In the genomic region with DNA sequence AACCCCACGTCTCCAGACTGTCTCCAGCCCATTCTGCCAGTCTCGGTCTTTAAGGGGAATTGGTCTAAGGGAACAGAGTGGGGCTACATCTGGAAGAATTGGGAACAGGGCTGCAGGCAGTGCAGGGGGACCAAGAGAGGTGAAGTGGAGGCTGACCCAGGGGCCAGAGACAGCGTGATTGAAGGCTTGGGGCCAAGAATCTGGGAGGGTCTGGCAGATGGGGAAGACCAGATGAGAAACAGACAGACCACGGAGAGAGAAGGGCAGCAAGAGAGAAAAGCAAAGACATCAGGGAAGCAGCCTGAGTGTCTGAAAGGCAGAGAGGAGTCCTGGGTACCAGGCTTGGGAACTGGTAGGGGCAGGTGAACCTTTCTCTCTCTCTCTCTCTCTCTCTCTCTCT, we compare ENCODE assay signal across 10 mouse cellular contexts. TPM values are rescaled to one million over a fixed set of nuclear protein-coding genes. Genes with fewer than 3 reads are reported as not detected.
DNase-seq lines count a peak whose midpoint lies in the region; ATAC-seq and TF ChIP-seq lines count a peak whose summit lies in the region.
"Had no signal": no experiment of that assay in that cellular context is flagged by ENCODE, and none has a peak within 500 bp of the region (broad histone marks: within the 10 kb centered on the region; RNA-seq: fewer than 3 reads in every experiment).

No protein-coding gene starts in this region.

- H3K36me3 ChIP-seq in heart, embryonic 12.5 days, result peaks cover 60% of the 10 kb centered on the region
- H3K36me3 ChIP-seq in heart, adult 2 months (ENCODE audit: control insufficient read depth, insufficient read depth, low read length), result no peaks in the 10 kb centered on the region
- H3K36me3 ChIP-seq in hindbrain, embryonic 11.5 days (ENCODE audit: control insufficient read depth, insufficient read depth, low read length), result peaks cover 13% of the 10 kb centered on the region
- H3K36me3 ChIP-seq in midbrain, embryonic 10.5 days, result peaks cover 75% of the 10 kb centered on the region

- no peak for TF ChIP-seq EP300 in heart, adult 2 months (IDR thresholded peaks at IDR 0.05; ENCODE audit: insufficient read depth, low read depth, low read length)

- no peaks in the 10 kb centered on the region for H3K9me3 ChIP-seq in heart, embryonic 12.5 days (replicated peaks)
- H3K9me3 ChIP-seq in hindbrain, embryonic 11.5 days (ENCODE audit: control insufficient read depth, low read length), result no peaks in the 10 kb centered on the region
- H3K9me3 ChIP-seq in midbrain, embryonic 10.5 days (replicated peaks), result no peaks in the 10 kb centered on the region

- H3K79me2 ChIP-seq in heart, adult 2 months (replicated peaks; ENCODE audit: control insufficient read depth, insufficient read depth, low read length), result no peaks in the 10 kb centered on the region

- 25% methylated on average over 4 of the region's 4 CpGs for WGBS in heart, embryonic 12.5 days
- WGBS in heart, adult 2 months, result 63% methylated on average over 4 of the region's 4 CpGs
- WGBS in hindbrain, embryonic 11.5 days, result 14% methylated on average over 4 of the region's 4 CpGs
- whole genome bisulfite sequencing in midbrain, embryonic 10.5 days, result 36% methylated on average over 4 of the region's 4 CpGs

- H3K27ac ChIP-seq in heart, embryonic 12.5 days (ENCODE audit: poor library complexity, severe bottlenecking), result no peak overlapping the region
- H3K27ac ChIP-seq in heart, adult 2 months, result no peak overlapping the region
- H3K27ac ChIP-seq in hindbrain, embryonic 11.5 days (ENCODE audit: low read depth, low read length), result no peak overlapping the region
- peak overlapping the region; percentile 96 for H3K27ac ChIP-seq in midbrain, embryonic 10.5 days (replicated peaks)

- H3K9ac ChIP-seq in heart, embryonic 12.5 days, result peak overlapping the region; percentile 84; the same call in 1 of the 2 replicates
- H3K9ac ChIP-seq in heart, adult 2 months (ENCODE audit: low read depth, low read length), result no peak overlapping the region
- peak overlapping the region; percentile 29; the same call in 1 of the 2 replicates for H3K9ac ChIP-seq in hindbrain, embryonic 11.5 days (ENCODE audit: low read depth, low read length)

- no peak for ATAC-seq in heart, embryonic 12.5 days (ENCODE audit: insufficient number of reproducible peaks, low FRiP score)
- ATAC-seq in hindbrain, embryonic 11.5 days (ENCODE audit: low FRiP score), result no peak

- peaks cover 10% of the 10 kb centered on the region for H3K4me1 ChIP-seq in heart, embryonic 12.5 days (replicated peaks)
- H3K4me1 ChIP-seq in heart, adult 2 months (ENCODE audit: control insufficient read depth, insufficient read depth, low read length), result no peaks in the 10 kb centered on the region
- H3K4me1 ChIP-seq in hindbrain, embryonic 11.5 days (replicated peaks; ENCODE audit: control insufficient read depth, insufficient read depth, low read length), result peaks cover 4% of the 10 kb centered on the region
- H3K4me1 ChIP-seq in midbrain, embryonic 10.5 days, result peaks cover 39% of the 10 kb centered on the region

- no peaks in the 10 kb centered on the region for H3K27me3 ChIP-seq in heart, embryonic 12.5 days (replicated peaks)
- no peaks in the 10 kb centered on the region for H3K27me3 ChIP-seq in heart, adult 2 months (ENCODE audit: control insufficient read depth, insufficient read depth, low read length)
- no peaks in the 10 kb centered on the region for H3K27me3 ChIP-seq in hindbrain, embryonic 11.5 days (ENCODE audit: control insufficient read depth, insufficient read depth, low read length)
- H3K27me3 ChIP-seq in midbrain, embryonic 10.5 days (ENCODE audit: low read depth, poor library complexity, severe bottlenecking), result no peaks in the 10 kb centered on the region

- DNase-seq in heart, adult 2 months, result no peak
- DNase-seq in embryo, embryonic 9.5 days (ENCODE audit: extremely low spot score), result peak; percentile 30
- DNase-seq in hindbrain, embryonic 11.5 days (ENCODE audit: low spot score), result peak; percentile 16
- DNase-seq in midbrain, embryonic 10.5 days (ENCODE audit: low spot score), result no peak
- DNase-seq in adrenal gland, postnatal 36 days, result no peak
- DNase-seq in gastrocnemius, postnatal 14 days, result no peak
- no peak for DNase-seq in ovary, postnatal 10 days (ENCODE audit: low spot score)

- TF ChIP-seq CTCF in heart, adult 2 months (IDR thresholded peaks at IDR 0.05), result no peak

- H3K4me3 ChIP-seq in heart, embryonic 12.5 days, result peak overlapping the region; percentile 68
- H3K4me3 ChIP-seq in heart, adult 2 months, result no peak overlapping the region
- H3K4me3 ChIP-seq in hindbrain, embryonic 11.5 days (ENCODE audit: low read depth, low read length), result peak overlapping the region; percentile 74
- peak overlapping the region; percentile 87 for H3K4me3 ChIP-seq in midbrain, embryonic 10.5 days

- H3K4me2 ChIP-seq in heart, embryonic 12.5 days, result peak overlapping the region; percentile 95
- peak overlapping the region; percentile 86 for H3K4me2 ChIP-seq in hindbrain, embryonic 11.5 days (replicated peaks; ENCODE audit: low read depth, low read length)

- TF ChIP-seq POLR2A in heart, adult 2 months (IDR thresholded peaks at IDR 0.05; ENCODE audit: insufficient read depth, low read depth, low read length), result no peak

- intact Hi-C loops in heart, adult 2 months (cut with DNase I), result loop anchor here (5.0 kb wide), 1 partner anchor 113 kb away; no protein-coding TSS in a partner anchor
- intact Hi-C loops in gastrocnemius, postnatal 14 days (cut with DNase I; ENCODE audit: low total_unique reads), result loop anchor here (5.0 kb wide), 1 partner anchor 73 kb away; no protein-coding TSS in a partner anchor

RNA-seq across cellular contexts. Expression of a gene that starts 0.6 kb away (rescaled TPM):
- polyA plus RNA-seq in heart, embryonic 12.5 days (2016; fragmentation: Nextera tagmentation; extraction: Ambion mirVana), result not detected in 2 replicates
- not detected for total RNA-seq in heart, adult 2 months (2021)
- polyA plus RNA-seq in heart, adult 2 months (2012; rRNA removed), result not detected in 2 replicates
- not detected in 2 replicates for polyA plus RNA-seq in hindbrain, embryonic 11.5 days (2014; fragmentation: Nextera tagmentation; extraction: Ambion mirVana)
- polyA plus RNA-seq in midbrain, embryonic 10.5 days (2016; fragmentation: Nextera tagmentation; extraction: Ambion mirVana), result not detected in 2 replicates
- not detected for total RNA-seq in adrenal gland, postnatal 36 days (2021)
- total RNA-seq in gastrocnemius, postnatal 14 days (2021), result not detected
- total RNA-seq: layer of hippocampus, postnatal 14 days had no signal
- polyA plus RNA-seq: C2C12 had no signal

RNA-seq across cellular contexts. Expression of a gene that starts 1.0 kb away (rescaled TPM):
- 3.1 and 3.3 TPM in 2 replicates for polyA plus RNA-seq in heart, embryonic 12.5 days (2016; fragmentation: Nextera tagmentation; extraction: Ambion mirVana)
- total RNA-seq in heart, adult 2 months (2021), result under 1 TPM; 0.18 to 0.31 TPM
- polyA plus RNA-seq in heart, adult 2 months (2012; rRNA removed), result 1.00 and 1.1 TPM in 2 replicates
- 5.6 and 8.1 TPM in 2 replicates for polyA plus RNA-seq in hindbrain, embryonic 11.5 days (2014; fragmentation: Nextera tagmentation; extraction: Ambion mirVana)
- polyA plus RNA-seq in midbrain, embryonic 10.5 days (2016; fragmentation: Nextera tagmentation; extraction: Ambion mirVana), result 4.1 and 4.6 TPM in 2 replicates
- total RNA-seq in adrenal gland, postnatal 36 days (2021), result 1 to 10 TPM in 1 of 2 experiments, under 1 TPM in 1; 0.95 to 1.4 TPM
- under 1 TPM; 0.53 to 0.55 TPM for total RNA-seq in gastrocnemius, postnatal 14 days (2021)

RNA-seq across cellular contexts. Expression of a gene that starts 18.9 kb away (rescaled TPM):
- not detected in 2 replicates for polyA plus RNA-seq in heart, embryonic 12.5 days (2016; fragmentation: Nextera tagmentation; extraction: Ambion mirVana)
- total RNA-seq in heart, adult 2 months (2021), result not detected
- not detected in 2 replicates for polyA plus RNA-seq in heart, adult 2 months (2012; rRNA removed)
- not detected in 2 replicates for polyA plus RNA-seq in hindbrain, embryonic 11.5 days (2014; fragmentation: Nextera tagmentation; extraction: Ambion mirVana)
- 0.06 and 0.12 TPM in 2 replicates for polyA plus RNA-seq in midbrain, embryonic 10.5 days (2016; fragmentation: Nextera tagmentation; extraction: Ambion mirVana)
- total RNA-seq in adrenal gland, postnatal 36 days (2021), result not detected
- not detected for total RNA-seq in gastrocnemius, postnatal 14 days (2021)

RNA-seq across cellular contexts. Expression of a gene that starts 22.3 kb away (rescaled TPM):
- 300 and 308 TPM in 2 replicates for polyA plus RNA-seq in heart, embryonic 12.5 days (2016; fragmentation: Nextera tagmentation; extraction: Ambion mirVana)
- total RNA-seq in heart, adult 2 months (2021), result 100 to 1,000 TPM; 164 to 187 TPM
- 180 and 209 TPM in 2 replicates for polyA plus RNA-seq in heart, adult 2 months (2012; rRNA removed)
- polyA plus RNA-seq in hindbrain, embryonic 11.5 days (2014; fragmentation: Nextera tagmentation; extraction: Ambion mirVana), result 439 and 455 TPM in 2 replicates
- polyA plus RNA-seq in midbrain, embryonic 10.5 days (2016; fragmentation: Nextera tagmentation; extraction: Ambion mirVana), result 470 and 478 TPM in 2 replicates
- total RNA-seq in adrenal gland, postnatal 36 days (2021), result 100 to 1,000 TPM; 347 to 407 TPM
- 100 to 1,000 TPM; 196 to 203 TPM for total RNA-seq in gastrocnemius, postnatal 14 days (2021)

RNA-seq across cellular contexts. Expression of a gene that starts 34.3 kb away (rescaled TPM):
- polyA plus RNA-seq in heart, embryonic 12.5 days (2016; fragmentation: Nextera tagmentation; extraction: Ambion mirVana), result 6.4 and 6.8 TPM in 2 replicates
- 1 to 10 TPM; 5.9 to 6.4 TPM for total RNA-seq in heart, adult 2 months (2021)
- polyA plus RNA-seq in heart, adult 2 months (2012; rRNA removed), result 2.4 and 4.4 TPM in 2 replicates
- polyA plus RNA-seq in hindbrain, embryonic 11.5 days (2014; fragmentation: Nextera tagmentation; extraction: Ambion mirVana), result 6.2 and 6.9 TPM in 2 replicates
- polyA plus RNA-seq in midbrain, embryonic 10.5 days (2016; fragmentation: Nextera tagmentation; extraction: Ambion mirVana), result 10.7 and 11.0 TPM in 2 replicates
- total RNA-seq in adrenal gland, postnatal 36 days (2021), result 1 to 10 TPM; 4.3 to 6.0 TPM
- 1 to 10 TPM; 2.9 to 3.3 TPM for total RNA-seq in gastrocnemius, postnatal 14 days (2021)

Comparison
In these comparisons a context has a peak if more than half of its experiments do, and no peak if none do; other contexts are left out.
1. DNase-seq: peak in embryo, embryonic 9.5 days (single experiment) and hindbrain, embryonic 11.5 days (single experiment); none in heart, adult 2 months (0 of 2), midbrain, embryonic 10.5 days (single experiment), adrenal gland, postnatal 36 days (0 of 2), gastrocnemius, postnatal 14 days (single experiment) and ovary, postnatal 10 days (single experiment).